Mouse (Mus musculus): ENCODE measurements at regions not wholly inside any gene's neighbourhood (a gene's known extent, or its start where the extent isn't known, plus 50 kb on each side); places are given as distances from the start of the nearest gene placed in this dataset.

- Histone ChIP-seq H3K4me1 (replicated peaks) (peaks cover 30% of the 10 kb centered on the region), H3K9me3 (replicated peaks) (0 out of 2 replicates have a peak, but pooled peaks cover 6% of the 10 kb centered on the region), H3K27me3 (replicated peaks) (no peaks in the 10 kb centered on the region), H3K27ac (ENCODE audit: poor library complexity, severe bottlenecking) (peak overlapping the region; percentile 61), H3K36me3 (no peaks in the 10 kb centered on the region), H3K4me2 (peak overlapping the region; percentile 45), H3K9ac (0 out of 2 replicates have a peak overlapping the region, but pooled peaks have one; percentile 1), H3K4me3 (no peak overlapping the region)
- no peak for ATAC-seq (ENCODE audit: insufficient number of reproducible peaks, low FRiP score)
- 20% methylated on average over 6 of the region's 6 CpGs for WGBS
These were observed 166.9 kb upstream of the Tyw5 start for GRCm38 (mm10) chr1:57573829-57574228.

- Histone ChIP-seq H3K36me3 (no peaks in the 10 kb centered on the region), H3K9me3 (replicated peaks) (0 out of 2 replicates have a peak, but pooled peaks cover 3% of the 10 kb centered on the region), H3K27me3 (replicated peaks) (no peaks in the 10 kb centered on the region), H3K4me1 (replicated peaks) (peaks cover 30% of the 10 kb centered on the region), H3K4me3 (no peak overlapping the region), H3K4me2 (no peak overlapping the region), H3K9ac (no peak overlapping the region), H3K27ac (ENCODE audit: poor library complexity, severe bottlenecking) (0 out of 2 replicates have a peak overlapping the region, but pooled peaks have one; percentile 61)
- 91% methylated on average over 6 of the region's 6 CpGs for WGBS
- ATAC-seq (ENCODE audit: insufficient number of reproducible peaks, low FRiP score) = no peak
These were observed 167.6 kb upstream of the Tyw5 start for GRCm38 (mm10) chr1:57574530-57574929.

- ATAC-seq (ENCODE audit: insufficient number of reproducible peaks, low FRiP score) = no peak
- peaks cover 29% of the 10 kb centered on the region for H3K4me1 ChIP-seq (replicated peaks)
- H3K4me2 ChIP-seq = no peak overlapping the region
- H3K9ac ChIP-seq = no peak overlapping the region
- H3K36me3 ChIP-seq = no peaks in the 10 kb centered on the region
- H3K27ac ChIP-seq (ENCODE audit: poor library complexity, severe bottlenecking) = no peak overlapping the region
- H3K27me3 ChIP-seq (replicated peaks) = no peaks in the 10 kb centered on the region
- H3K9me3 ChIP-seq (replicated peaks) = 0 out of 2 replicates have a peak, but pooled peaks cover 3% of the 10 kb centered on the region
- H3K4me3 ChIP-seq = no peak overlapping the region
- 89% methylated on average over 5 of the region's 5 CpGs for WGBS
These were observed 169.3 kb upstream of the Tyw5 start for GRCm38 (mm10) chr1:57576066-57576753.

- H3K27me3 ChIP-seq (replicated peaks) = no peaks in the 10 kb centered on the region
- 61% methylated on average over 3 of the region's 3 CpGs for WGBS
- H3K4me2 ChIP-seq = no peak overlapping the region
- ATAC-seq (ENCODE audit: insufficient number of reproducible peaks, low FRiP score) = no peak
- no peaks in the 10 kb centered on the region for H3K36me3 ChIP-seq
- no peak overlapping the region for H3K4me3 ChIP-seq
- H3K9ac ChIP-seq = no peak overlapping the region
- H3K9me3 ChIP-seq (replicated peaks) = 0 out of 2 replicates have a peak, but pooled peaks cover 3% of the 10 kb centered on the region
- H3K4me1 ChIP-seq (replicated peaks) = peaks cover 5% of the 10 kb centered on the region
- no peak overlapping the region for H3K27ac ChIP-seq (ENCODE audit: poor library complexity, severe bottlenecking)
These were observed 172.2 kb upstream of the Tyw5 start for GRCm38 (mm10) chr1:57579086-57579485.

GRCm38 (mm10) chr1:57593707-57594589, 180.0 kb upstream of the Spats2l start:
- ATAC-seq (ENCODE audit: insufficient number of reproducible peaks, low FRiP score) = no peak

GRCm38 (mm10) chr1:57594815-57595214, 179.1 kb upstream of the Spats2l start:
- Histone ChIP-seq H3K4me3 (no peak overlapping the region), H3K9ac (no peak overlapping the region), H3K4me1 (replicated peaks) (no peaks in the 10 kb centered on the region), H3K4me2 (no peak overlapping the region), H3K27ac (ENCODE audit: poor library complexity, severe bottlenecking) (no peak overlapping the region), H3K36me3 (no peaks in the 10 kb centered on the region), H3K9me3 (replicated peaks) (no peaks in the 10 kb centered on the region), H3K27me3 (replicated peaks) (no peaks in the 10 kb centered on the region)
- no peak for ATAC-seq (ENCODE audit: insufficient number of reproducible peaks, low FRiP score)
- 68% methylated on average over 5 of the region's 5 CpGs for WGBS

More at GRCm38 (mm10) chr1:57593707-57594589, 180.0 kb upstream of the Spats2l start:
- Histone ChIP-seq H3K27me3 (replicated peaks) (no peaks in the 10 kb centered on the region), H3K4me2 (no peak overlapping the region), H3K9ac (no peak overlapping the region), H3K36me3 (no peaks in the 10 kb centered on the region), H3K4me3 (no peak overlapping the region), H3K27ac (ENCODE audit: poor library complexity, severe bottlenecking) (no peak overlapping the region), H3K4me1 (replicated peaks) (no peaks in the 10 kb centered on the region), H3K9me3 (replicated peaks) (peaks cover 1% of the 10 kb centered on the region)
- 80% methylated on average over 7 of the region's 7 CpGs for WGBS

- 82% methylated on average over 2 of the region's 2 CpGs for WGBS
- ATAC-seq (ENCODE audit: insufficient number of reproducible peaks, low FRiP score) = no peak
- H3K4me3 ChIP-seq = no peak overlapping the region
- no peak overlapping the region for H3K9ac ChIP-seq
- no peaks in the 10 kb centered on the region; the same call in 1 of the 2 replicates for H3K4me1 ChIP-seq (replicated peaks)
- no peak overlapping the region for H3K4me2 ChIP-seq
- H3K27me3 ChIP-seq (replicated peaks) = no peaks in the 10 kb centered on the region
- H3K27ac ChIP-seq (ENCODE audit: poor library complexity, severe bottlenecking) = no peak overlapping the region
- no peaks in the 10 kb centered on the region for H3K36me3 ChIP-seq
- no peaks in the 10 kb centered on the region for H3K9me3 ChIP-seq (replicated peaks)
These were observed 173.0 kb upstream of the Spats2l start for GRCm38 (mm10) chr1:57600951-57601350.

- Histone ChIP-seq H3K36me3 (no peaks in the 10 kb centered on the region), H3K4me3 (no peak overlapping the region), H3K27ac (ENCODE audit: poor library complexity, severe bottlenecking) (no peak overlapping the region), H3K9me3 (replicated peaks) (no peaks in the 10 kb centered on the region), H3K4me2 (no peak overlapping the region), H3K9ac (no peak overlapping the region), H3K27me3 (replicated peaks) (no peaks in the 10 kb centered on the region), H3K4me1 (replicated peaks) (no peaks in the 10 kb centered on the region; the same call in 1 of the 2 replicates)
- ATAC-seq (ENCODE audit: insufficient number of reproducible peaks, low FRiP score) = no peak
- WGBS = 80% methylated on average over 1 of the region's 1 CpGs
These were observed 168.4 kb upstream of the Spats2l start for GRCm38 (mm10) chr1:57605525-57605924.

- ATAC-seq (ENCODE audit: insufficient number of reproducible peaks, low FRiP score) = no peak
- no peak overlapping the region for H3K4me3 ChIP-seq
- no peak overlapping the region for H3K9ac ChIP-seq
- no peak overlapping the region for H3K4me2 ChIP-seq
- H3K27me3 ChIP-seq (replicated peaks) = no peaks in the 10 kb centered on the region
- 61% methylated on average over 4 of the region's 4 CpGs for WGBS
- H3K36me3 ChIP-seq = no peaks in the 10 kb centered on the region
- no peaks in the 10 kb centered on the region; the same call in 1 of the 2 replicates for H3K4me1 ChIP-seq (replicated peaks)
- no peak overlapping the region for H3K27ac ChIP-seq (ENCODE audit: poor library complexity, severe bottlenecking)
- no peaks in the 10 kb centered on the region for H3K9me3 ChIP-seq (replicated peaks)
These were observed 167.8 kb upstream of the Spats2l start for GRCm38 (mm10) chr1:57606060-57606683.

- Histone ChIP-seq H3K27me3 (replicated peaks) (no peaks in the 10 kb centered on the region), H3K27ac (ENCODE audit: poor library complexity, severe bottlenecking) (no peak overlapping the region), H3K9ac (no peak overlapping the region), H3K4me2 (no peak overlapping the region), H3K9me3 (replicated peaks) (no peaks in the 10 kb centered on the region), H3K4me1 (replicated peaks) (no peaks in the 10 kb centered on the region; the same call in 1 of the 2 replicates), H3K36me3 (no peaks in the 10 kb centered on the region), H3K4me3 (no peak overlapping the region)
- ATAC-seq (ENCODE audit: insufficient number of reproducible peaks, low FRiP score) = no peak
- WGBS = 69% methylated on average over 8 of the region's 8 CpGs
These were observed 166.9 kb upstream of the Spats2l start for GRCm38 (mm10) chr1:57607026-57607425.

Data from heart, embryonic 12.5 days (tissue).